Mouse (Mus musculus) bone marrow macrophage, adult 2 months (primary cell): ENCODE measurements around the gene Uvssa. TPM values are rescaled to one million over a fixed set of nuclear protein-coding genes. Genes with fewer than 3 reads are reported as not detected.

Source experiments
- H3K27ac ChIP-seq: 2 replicates; pipeline ENCODE4 v1.5.1; 2012; ENCODE audit warnings: low read depth, low read length; ENCODE audit not compliant: insufficient read depth
- H3K4me1 ChIP-seq: 2 replicates; pipeline ENCODE4 v1.6.1; 2012; ENCODE audit warnings: low read length; ENCODE audit not compliant: control insufficient read depth, insufficient read depth
- H3K4me3 ChIP-seq: 2 replicates; pipeline ENCODE4 v1.5.1; 2012; ENCODE audit warnings: mild to moderate bottlenecking, low read length, moderate library complexity; ENCODE audit not compliant: insufficient read depth
- CTCF ChIP-seq: IDR thresholded peaks from 2 replicates; pipeline ENCODE4 v1.5.1; 2012; ENCODE audit warnings: low read depth, mild to moderate bottlenecking, low read length, moderate library complexity
- POLR2A ChIP-seq: IDR thresholded peaks from 2 replicates; pipeline ENCODE4 v1.6.1; 2012; ENCODE audit warnings: mild to moderate bottlenecking, low read depth, low read length, borderline replicate concordance
- polyA plus RNA-seq: library from polyadenylated mRNA; stranded (reverse); fragments of >200 nt; gene quantifications from 2 replicates; pipeline ENCODE4 v1.2.4, GENCODE M21; 2012; ENCODE audit not compliant: missing spikeins, insufficient read depth, insufficient read length

Gene Uvssa
- polyA plus RNA-seq, 1 experiment = 13.0 TPM

DNA sequence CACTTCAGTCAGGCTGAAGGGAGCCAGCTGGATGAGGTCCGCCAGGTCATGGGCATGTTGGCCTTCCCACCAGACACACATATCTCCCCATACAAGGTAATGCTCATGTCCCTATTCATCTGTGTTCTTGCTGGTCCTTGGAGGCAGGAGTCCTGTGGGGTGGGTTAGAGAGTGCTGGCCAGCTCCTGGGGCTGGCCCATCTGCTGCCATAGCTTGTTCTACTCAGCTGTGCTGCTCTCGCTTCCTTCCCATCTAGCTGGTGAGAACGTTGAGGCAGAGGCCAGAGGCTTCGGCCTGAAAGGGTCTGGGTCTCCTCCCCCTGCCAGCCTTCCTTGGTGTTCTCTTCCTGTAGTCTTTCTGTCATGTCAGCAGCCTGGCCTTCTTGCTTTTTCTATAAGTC, 9.7 kb upstream of the Uvssa start:
- Histone ChIP-seq H3K27ac (no peak overlapping the region), H3K4me3 (no peak overlapping the region), H3K4me1 (no peaks in the 10 kb centered on the region)
- TF ChIP-seq CTCF (no peak), POLR2A (no peak)

DNA sequence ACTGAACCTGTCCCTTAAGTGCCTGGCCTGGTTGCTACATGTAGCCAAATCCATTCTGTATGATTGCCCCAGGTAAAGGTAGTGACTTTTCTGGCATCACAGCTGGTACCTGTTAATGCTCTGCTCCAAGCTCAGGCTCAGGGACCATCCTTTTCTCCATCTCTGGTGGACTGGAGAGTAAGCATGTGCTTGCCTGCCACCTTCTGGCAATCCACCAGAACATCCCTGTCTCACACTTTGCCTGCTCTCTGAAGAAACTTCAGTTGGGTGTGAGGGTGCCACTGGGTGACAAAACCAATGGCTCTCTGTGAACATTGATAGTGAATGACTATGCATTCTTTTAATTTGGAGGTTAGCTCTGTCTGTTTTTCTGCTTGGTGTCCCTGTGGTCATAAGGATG, 7.2 kb upstream of the Uvssa start:
- Histone ChIP-seq H3K4me1 (no peaks in the 10 kb centered on the region), H3K27ac (no peak overlapping the region), H3K4me3 (no peak overlapping the region)
- TF ChIP-seq POLR2A (no peak), CTCF (no peak)

DNA sequence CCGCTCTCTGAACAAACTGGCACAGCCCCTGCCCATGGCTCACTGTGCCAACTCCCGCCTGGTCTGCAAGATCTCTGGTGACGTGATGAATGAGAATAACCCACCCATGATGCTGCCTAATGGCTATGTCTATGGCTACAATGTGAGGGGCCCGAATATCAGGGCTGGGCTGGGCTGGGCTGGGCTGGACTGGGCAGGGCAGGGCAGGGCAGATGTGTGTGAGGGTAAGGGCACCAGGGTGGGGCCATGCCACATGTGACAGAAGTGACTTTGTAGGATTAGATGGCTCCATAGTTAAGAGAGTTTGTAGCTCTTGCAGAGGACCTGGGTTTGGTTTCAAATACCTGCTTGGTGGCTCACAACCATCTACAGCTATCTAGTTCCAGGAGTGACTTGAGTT, 6.7 kb upstream of the Uvssa start:
- TF ChIP-seq CTCF = no peak
- no peak for TF ChIP-seq POLR2A
- Histone ChIP-seq H3K4me3 (no peak overlapping the region), H3K4me1 (no peaks in the 10 kb centered on the region), H3K27ac (no peak overlapping the region)

DNA sequence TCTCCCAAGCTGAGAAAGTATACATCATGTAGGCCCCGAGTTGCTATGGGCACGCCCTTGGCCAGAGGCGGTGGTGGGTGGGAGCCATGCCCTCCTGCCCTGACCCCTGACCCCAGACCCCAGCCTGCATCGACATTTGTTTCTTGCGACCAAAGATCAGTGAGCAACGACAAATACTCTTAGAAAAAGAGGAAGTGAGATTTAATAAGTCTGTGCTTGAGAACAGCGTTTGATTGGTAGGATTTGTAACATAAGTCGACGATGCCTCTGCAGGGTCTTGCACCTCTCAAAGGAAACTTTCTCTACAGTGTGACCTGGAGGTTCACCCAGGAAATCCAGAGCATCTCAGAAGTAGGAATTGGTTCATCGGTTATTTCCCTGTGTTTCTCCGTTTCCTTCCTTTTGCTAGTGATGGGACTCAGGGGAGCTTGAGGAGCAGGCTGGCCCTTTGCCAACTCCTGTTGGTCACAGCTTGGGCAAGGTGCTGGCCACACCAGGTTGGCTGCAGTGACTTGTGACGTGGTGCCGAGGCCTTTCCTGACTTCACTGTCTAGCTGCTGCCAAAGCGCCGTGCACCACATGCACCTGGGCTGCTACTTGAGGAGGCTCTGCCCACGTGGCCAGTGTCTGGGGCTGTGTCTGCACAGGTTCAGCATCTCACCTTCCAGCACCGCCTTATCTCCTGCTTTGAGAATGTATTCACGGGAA, 5.9 kb upstream of the Uvssa start:
- no peak for TF ChIP-seq POLR2A
- no peak for TF ChIP-seq CTCF
- no peaks in the 10 kb centered on the region for H3K4me1 ChIP-seq
- H3K27ac ChIP-seq = no peak overlapping the region
- H3K4me3 ChIP-seq = no peak overlapping the region

DNA sequence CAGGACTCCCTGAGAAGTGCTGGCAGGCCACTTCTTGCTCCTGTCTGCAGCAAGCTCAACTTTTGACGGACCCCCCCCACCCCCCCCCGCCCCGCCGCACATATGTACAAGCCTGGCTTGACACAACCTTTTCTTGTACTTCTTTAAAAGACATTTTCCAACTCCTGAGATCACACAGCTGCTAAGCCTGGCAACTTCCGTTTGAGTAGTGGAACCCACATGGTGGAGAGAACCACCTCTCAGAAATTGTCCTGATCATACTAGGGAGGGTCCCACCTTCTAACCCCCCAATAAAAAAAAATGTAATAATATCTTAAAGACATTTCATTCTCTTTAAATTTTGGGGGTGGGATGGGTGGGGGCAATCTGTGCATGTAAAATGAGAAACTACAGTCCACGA, 1.2 kb upstream of the Uvssa start:
- no peak for TF ChIP-seq CTCF
- TF ChIP-seq POLR2A = no peak

DNA sequence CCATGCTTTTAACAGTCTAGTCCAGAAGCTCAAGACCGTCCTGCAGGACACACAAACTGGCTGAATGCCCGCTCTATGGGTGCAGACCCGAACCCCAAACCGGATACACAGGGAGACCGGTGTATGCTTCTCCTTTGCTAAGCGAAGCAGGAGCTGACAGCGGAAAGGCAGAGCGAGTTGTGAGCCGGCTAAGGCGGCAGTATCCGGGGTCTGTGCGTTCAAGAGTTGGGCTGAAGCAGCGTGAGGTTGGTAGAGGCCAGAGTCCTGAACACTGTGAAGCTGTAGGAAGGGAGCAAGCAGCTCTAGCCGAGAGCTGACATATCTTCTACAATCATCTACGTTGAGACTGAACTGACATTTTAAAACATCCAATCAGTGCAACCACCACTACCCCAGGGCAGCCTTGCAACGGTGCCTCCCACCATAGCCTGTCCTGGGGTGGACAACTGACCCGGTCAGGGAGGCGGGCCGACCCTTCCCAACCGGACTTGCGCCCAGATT, 498 bp upstream of the Uvssa start:
- TF ChIP-seq POLR2A (0 out of 2 replicates have a peak, but pooled peaks have one; percentile 21), CTCF (no peak)
- peaks cover 3% of the 10 kb centered on the region; the same call in 1 of the 2 replicates for H3K4me1 ChIP-seq
- H3K4me3 ChIP-seq = peak overlapping the region; percentile 68
- peak overlapping the region; percentile 52 for H3K27ac ChIP-seq

More for the DNA sequence above, 1.2 kb upstream of the Uvssa start:
- Histone ChIP-seq H3K4me1 (peaks cover 3% of the 10 kb centered on the region; the same call in 1 of the 2 replicates), H3K27ac (no peak overlapping the region), H3K4me3 (peak overlapping the region; percentile 68; the same call in 1 of the 2 replicates)

DNA sequence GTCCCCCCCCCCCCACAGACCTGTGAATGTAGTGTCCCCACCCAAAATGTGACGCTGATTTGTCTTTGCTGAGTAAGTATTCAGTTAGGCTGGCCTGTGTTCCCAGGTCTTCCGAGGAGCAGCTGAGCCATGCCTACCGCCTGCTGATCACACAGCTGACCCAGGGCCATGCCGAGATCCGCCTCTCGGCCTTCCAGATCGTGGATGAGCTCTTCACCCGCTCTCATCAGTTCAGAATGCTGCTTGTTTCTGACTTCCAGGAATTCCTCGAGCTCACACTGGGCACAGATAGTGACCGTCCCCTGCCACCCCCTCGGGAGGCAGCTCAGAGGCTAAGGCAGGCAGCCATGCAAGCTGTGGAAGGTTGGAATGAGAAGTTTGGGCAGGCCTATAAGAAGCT, 9.2 kb downstream of the Uvssa start:
- H3K4me1 ChIP-seq = peaks cover 2% of the 10 kb centered on the region; the same call in 1 of the 2 replicates
- TF ChIP-seq CTCF (no peak), POLR2A (no peak)
- no peak overlapping the region for H3K4me3 ChIP-seq
- H3K27ac ChIP-seq = no peak overlapping the region

DNA sequence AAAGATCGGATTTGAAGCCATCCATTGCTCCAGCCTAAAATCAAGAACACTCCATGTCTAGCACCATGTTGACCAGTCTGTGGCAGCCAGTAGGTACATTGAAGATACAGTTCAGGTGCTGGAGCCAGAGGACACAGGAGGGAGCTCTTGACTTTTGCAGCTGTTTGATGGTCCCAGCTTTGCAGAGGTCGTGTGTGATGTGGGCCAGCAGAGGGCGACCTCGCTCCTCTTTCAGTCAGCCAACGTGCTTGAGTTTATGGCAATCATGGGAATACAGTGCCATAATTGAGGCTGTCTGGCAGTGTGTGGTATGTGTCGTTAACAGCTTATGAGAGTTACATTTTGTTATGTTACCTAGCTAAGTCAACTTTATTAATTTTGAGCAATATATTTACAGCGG, 15.5 kb downstream of the Uvssa start:
- Histone ChIP-seq H3K4me3 (no peak overlapping the region), H3K4me1 (no peaks in the 10 kb centered on the region), H3K27ac (no peak overlapping the region)
- TF ChIP-seq CTCF (peak; percentile 96), POLR2A (no peak)

DNA sequence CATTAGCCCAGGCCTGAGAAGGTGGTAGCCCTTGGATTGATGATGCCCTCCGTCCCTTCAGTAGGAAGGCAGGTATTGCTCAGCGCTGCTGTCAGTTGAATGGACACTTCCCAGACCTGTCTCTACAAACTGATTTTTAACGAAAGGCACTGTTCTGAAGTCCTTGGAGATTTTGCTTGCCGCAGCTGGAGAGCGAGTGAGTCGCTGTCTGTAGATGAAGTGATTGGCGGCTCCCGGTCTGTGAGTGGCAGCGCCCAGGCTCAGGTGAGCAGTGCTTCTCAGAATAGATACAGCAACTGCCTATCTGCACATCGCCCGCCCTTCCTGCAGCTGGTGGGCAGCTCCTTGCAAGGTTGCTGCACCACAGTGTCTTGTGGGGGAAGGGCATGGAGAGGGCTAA, 17.3 kb downstream of the Uvssa start:
- TF ChIP-seq CTCF = no peak
- no peak for TF ChIP-seq POLR2A
- no peaks in the 10 kb centered on the region for H3K4me1 ChIP-seq
- H3K27ac ChIP-seq = no peak overlapping the region
- no peak overlapping the region for H3K4me3 ChIP-seq

DNA sequence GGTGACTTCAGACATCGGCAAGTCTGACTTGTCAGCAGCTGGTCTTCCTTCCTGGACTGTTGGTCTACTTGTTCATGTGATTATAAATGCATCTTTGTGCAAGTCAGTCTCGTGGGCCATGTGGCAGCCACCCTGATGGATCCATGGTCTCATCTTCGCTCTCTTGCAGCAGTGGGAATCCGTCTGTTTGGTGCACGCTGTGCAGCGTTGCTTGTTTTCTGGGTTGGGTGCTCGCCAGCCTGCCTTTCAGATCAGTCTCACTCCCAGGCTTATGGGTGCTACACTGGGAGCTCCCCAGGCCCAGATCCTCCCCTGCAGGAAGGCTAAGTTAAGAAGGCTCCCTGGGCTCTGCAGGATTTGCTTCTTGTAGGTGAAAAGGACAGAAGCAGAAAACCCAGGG, 18.5 kb downstream of the Uvssa start:
- TF ChIP-seq POLR2A (no peak), CTCF (no peak)

DNA sequence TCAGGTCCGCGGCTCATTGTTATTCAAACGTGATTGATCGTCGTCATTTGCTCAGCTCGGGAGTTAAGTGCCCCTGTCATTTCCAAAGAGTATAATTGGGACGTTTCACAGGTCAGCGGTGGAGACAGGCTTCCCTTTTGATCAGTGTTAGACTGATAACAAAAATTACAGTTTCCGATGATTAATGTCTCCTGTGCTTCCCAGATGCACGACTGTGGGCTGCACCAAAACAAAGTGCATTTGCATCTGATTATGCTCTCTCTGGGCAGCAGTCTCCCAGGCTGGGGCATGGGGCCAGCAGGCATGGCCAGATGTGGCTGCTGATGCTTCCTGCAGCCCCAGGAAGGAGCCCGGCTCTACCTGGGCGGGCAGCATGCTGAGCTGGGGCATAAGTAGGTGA, 22.5 kb downstream of the Uvssa start:
- no peak overlapping the region for H3K4me3 ChIP-seq
- no peak overlapping the region for H3K27ac ChIP-seq
- H3K4me1 ChIP-seq = no peaks in the 10 kb centered on the region
- no peak for TF ChIP-seq CTCF
- TF ChIP-seq POLR2A = no peak

More for the DNA sequence above, 18.5 kb downstream of the Uvssa start:
- Histone ChIP-seq H3K4me3 (no peak overlapping the region), H3K27ac (no peak overlapping the region), H3K4me1 (no peaks in the 10 kb centered on the region)
